Mouse (Mus musculus): ENCODE results near the gene Mif4gd.

- TF ChIP-seq EP300 (IDR thresholded peaks at IDR 0.05; ENCODE audit: low read depth in 1 of 2, low read length in 2 of 2): no peak
- TF ChIP-seq CTCF (IDR thresholded peaks at IDR 0.05 in 2 of 3, conservative IDR thresholded peaks at IDR 0.05 in 1 of 3; ENCODE audit: control insufficient read depth in 1 of 3, insufficient read depth in 1 of 3, low read depth in 2 of 3, low read length in 3 of 3, poor library complexity in 1 of 3, severe bottlenecking in 1 of 3): no peak; a peak in 1 of 6 replicates
- no peak for TF ChIP-seq ETS1 (IDR thresholded peaks at IDR 0.05; ENCODE audit: low read depth, low read length)
- TF ChIP-seq USF1 (IDR thresholded peaks at IDR 0.05; ENCODE audit: low read depth, low read length): no peak
- no peak for TF ChIP-seq POLR2A (IDR thresholded peaks at IDR 0.05; ENCODE audit: control insufficient read depth in 1 of 2, insufficient read depth in 1 of 2, low read depth in 1 of 2, low read length in 2 of 2, poor library complexity in 1 of 2)
Measured at GRCm38 (mm10) chr11:115635484-115635883, 22.7 kb upstream of the Mif4gd start.

All from MEL (cell line).